Mouse (Mus musculus) mesoderm, embryonic 11.5 days (tissue): ENCODE results near the gene Dusp12.

Experiments used
- DNase-seq: peaks from one replicate; pipeline ENCODE4 v3.0.0-alpha.2; 2012; ENCODE audit warnings: low read depth, low spot score

Dusp12 gene

GRCm38 (mm10) chr1:170898413-170899075 is 13.2 kb upstream of the Dusp12 start:
- no peak for DNase-seq

- no peak for DNase-seq
These were observed 11.4 kb upstream of the Dusp12 start for GRCm38 (mm10) chr1:170896651-170897281.

GRCm38 (mm10) chr1:170894603-170895602 is 9.6 kb upstream of the Dusp12 start:
- peak; percentile 70 for DNase-seq

GRCm38 (mm10) chr1:170892279-170892678 is 6.9 kb upstream of the Dusp12 start:
- DNase-seq, result no peak

- no peak for DNase-seq
These were observed 6.3 kb upstream of the Dusp12 start for GRCm38 (mm10) chr1:170891646-170892045.

GRCm38 (mm10) chr1:170889310-170889709 is 4.0 kb upstream of the Dusp12 start:
- DNase-seq, result no peak

- no peak for DNase-seq
These were observed 711 bp upstream of the Dusp12 start for GRCm38 (mm10) chr1:170886044-170886458.

- DNase-seq, result no peak
These were observed 950 bp downstream of the Dusp12 start for GRCm38 (mm10) chr1:170884390-170884789.

GRCm38 (mm10) chr1:170882915-170883485 is 2.3 kb downstream of the Dusp12 start:
- DNase-seq, result no peak

GRCm38 (mm10) chr1:170876906-170877305 is 8.4 kb downstream of the Dusp12 start:
- DNase-seq, result no peak

- DNase-seq, result no peak
These were observed 9.7 kb downstream of the Dusp12 start for GRCm38 (mm10) chr1:170875676-170876075.

GRCm38 (mm10) chr1:170871961-170872360 is 13.4 kb downstream of the Dusp12 start:
- DNase-seq, result no peak

- DNase-seq, result no peak
These were observed 13.9 kb downstream of the Dusp12 start for GRCm38 (mm10) chr1:170871402-170871801.

- no peak for DNase-seq
These were observed 16.4 kb downstream of the Dusp12 start for GRCm38 (mm10) chr1:170868905-170869283.

- peak; percentile 88 for DNase-seq
These were observed 17.0 kb downstream of the Dusp12 start for GRCm38 (mm10) chr1:170868107-170868904.

- peak; percentile 93 for DNase-seq
These were observed 17.6 kb downstream of the Dusp12 start, which contains the start of gene Atf6 for GRCm38 (mm10) chr1:170867691-170868105. Gene Atf6 (minus strand): TSS chr1:170867771.

GRCm38 (mm10) chr1:170866992-170867690 is 18.2 kb downstream of the Dusp12 start:
- no peak for DNase-seq

- DNase-seq, result no peak
These were observed 19.9 kb downstream of the Dusp12 start for GRCm38 (mm10) chr1:170865406-170865805.

GRCm38 (mm10) chr1:170864754-170865153 is 20.6 kb downstream of the Dusp12 start:
- DNase-seq, result no peak

GRCm38 (mm10) chr1:170864234-170864633 is 21.1 kb downstream of the Dusp12 start:
- no peak for DNase-seq
